Mouse (Mus musculus) erythroblast, embryonic 14.5 days (primary cell): ENCODE measurements around the gene Umad1. TPM values are rescaled to one million over a fixed set of nuclear protein-coding genes. Genes with fewer than 3 reads are reported as not detected.

Experiments used
- H3K27me3 ChIP-seq: 2 replicates; pipeline ENCODE4 v1.6.1; 2012; ENCODE audit warnings: inconsistent platforms; ENCODE audit not compliant: control insufficient read depth
- H3K36me3 ChIP-seq: 2 replicates; pipeline ENCODE4 v1.6.1; 2012; ENCODE audit warnings: mild to moderate bottlenecking, inconsistent platforms; ENCODE audit not compliant: control insufficient read depth
- H3K4me1 ChIP-seq: 2 replicates; pipeline ENCODE4 v1.6.1; 2012; ENCODE audit warnings: inconsistent platforms; ENCODE audit not compliant: control insufficient read depth
- H3K4me3 ChIP-seq: replicated peaks from 2 replicates; pipeline ENCODE3; 2012; ENCODE audit warnings: moderate library complexity, mild to moderate bottlenecking, inconsistent platforms
- H3K9me3 ChIP-seq: 2 replicates; pipeline ENCODE4 v1.6.1; 2012; ENCODE audit warnings: low read length, inconsistent platforms, mixed read lengths; ENCODE audit not compliant: control insufficient read depth
- GATA1 ChIP-seq: IDR thresholded peaks from 2 replicates; pipeline ENCODE4 v1.6.1; 2012; ENCODE audit warnings: low read length, inconsistent platforms, mixed read lengths
- TAL1 ChIP-seq: IDR thresholded peaks from 3 replicates; pipeline ENCODE4 v1.6.1; 2012; ENCODE audit warnings: low read length, inconsistent platforms, mixed read lengths
- polyA plus RNA-seq: library from polyadenylated mRNA; stranded (reverse); fragments of >175 nt; gene quantifications from 2 replicates; pipeline ENCODE4 v1.2.3, GENCODE M21; 2012

The Umad1 gene
- polyA plus RNA-seq, 1 experiment: 0.62 TPM

DNA sequence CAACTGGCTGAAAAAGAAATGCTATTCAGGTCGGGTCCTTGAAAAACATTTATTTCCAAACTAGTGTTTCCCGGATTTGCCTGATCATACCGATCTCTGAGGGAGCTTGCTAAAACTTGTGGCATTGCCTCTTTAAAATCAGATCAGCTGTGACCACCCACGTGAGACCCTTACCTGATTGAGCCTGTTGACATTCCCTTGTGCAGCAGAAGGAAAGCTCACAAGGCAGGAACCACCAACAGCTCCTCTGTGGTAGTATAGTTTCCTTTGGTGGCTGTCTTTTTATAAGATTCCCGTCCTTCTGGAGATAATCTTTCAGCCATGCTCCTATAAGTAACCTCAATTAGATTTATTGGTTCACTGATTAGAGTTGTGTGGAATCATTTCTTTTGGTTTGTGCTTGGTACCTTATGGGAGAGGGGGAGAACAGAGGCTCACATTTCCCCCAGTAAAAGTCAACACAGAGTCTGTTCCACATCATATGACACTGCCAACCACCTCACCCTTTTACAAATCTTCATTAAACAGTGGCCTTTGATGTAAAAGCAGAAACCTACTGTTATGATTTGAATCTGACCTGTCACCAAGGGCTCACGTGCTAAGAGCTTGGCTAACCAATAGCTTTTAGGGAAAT lies 238.3 kb downstream of the Umad1 start:
- no peaks in the 10 kb centered on the region for H3K36me3 ChIP-seq
- TF ChIP-seq TAL1 (no peak), GATA1 (no peak)

DNA sequence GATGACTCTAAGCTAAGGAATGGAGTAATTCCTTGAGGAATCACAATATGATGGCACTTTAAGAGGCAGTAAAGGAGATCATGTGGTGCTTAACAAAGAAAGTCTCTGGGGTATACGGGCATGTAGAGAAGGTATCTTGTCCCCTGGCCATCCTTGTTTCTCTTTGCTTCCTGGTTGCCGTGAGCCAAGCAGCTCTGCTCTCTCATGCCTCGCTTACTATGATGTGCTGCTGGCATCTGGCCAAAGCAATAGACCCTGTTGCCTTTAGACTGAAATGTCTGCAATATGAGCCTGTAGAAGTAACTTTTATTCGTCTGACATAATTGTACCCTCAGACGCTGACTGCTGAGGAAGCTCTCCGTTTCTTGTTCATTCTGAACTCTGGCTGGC lies 238.8 kb downstream of the Umad1 start:
- no peaks in the 10 kb centered on the region for H3K9me3 ChIP-seq
- H3K4me1 ChIP-seq: no peaks in the 10 kb centered on the region
- H3K36me3 ChIP-seq: no peaks in the 10 kb centered on the region
- H3K27me3 ChIP-seq: peaks cover 23% of the 10 kb centered on the region
- no peak overlapping the region for H3K4me3 ChIP-seq
- no peak for TF ChIP-seq GATA1
- no peak for TF ChIP-seq TAL1

More for the DNA sequence above, 238.3 kb downstream of the Umad1 start:
- H3K9me3 ChIP-seq: no peaks in the 10 kb centered on the region
- H3K27me3 ChIP-seq: peaks cover 18% of the 10 kb centered on the region
- H3K4me1 ChIP-seq: no peaks in the 10 kb centered on the region
- no peak overlapping the region for H3K4me3 ChIP-seq

DNA sequence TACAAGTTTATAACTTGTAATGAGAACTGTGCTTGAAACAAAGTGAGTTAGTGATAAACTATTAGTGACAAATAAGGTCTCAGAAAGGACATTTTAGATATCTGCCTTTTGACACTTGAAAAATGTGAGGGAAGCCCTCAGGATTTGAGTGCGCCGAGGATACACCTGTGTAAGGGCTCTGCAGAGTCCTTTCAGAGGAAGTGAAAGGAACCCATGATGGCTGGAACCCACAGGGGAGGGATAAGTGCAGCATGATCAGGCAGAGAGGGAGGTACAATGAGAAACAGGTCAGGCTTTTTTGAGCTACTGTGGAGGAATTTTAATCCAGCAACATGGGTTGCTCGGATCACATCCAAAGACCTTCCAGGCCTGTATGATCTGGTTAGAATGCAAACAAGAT lies 239.9 kb downstream of the Umad1 start:
- no peak overlapping the region for H3K4me3 ChIP-seq
- H3K4me1 ChIP-seq: no peaks in the 10 kb centered on the region
- H3K36me3 ChIP-seq: no peaks in the 10 kb centered on the region
- TF ChIP-seq TAL1: no peak
- no peak for TF ChIP-seq GATA1
- H3K9me3 ChIP-seq: no peaks in the 10 kb centered on the region
- peaks cover 23% of the 10 kb centered on the region for H3K27me3 ChIP-seq

DNA sequence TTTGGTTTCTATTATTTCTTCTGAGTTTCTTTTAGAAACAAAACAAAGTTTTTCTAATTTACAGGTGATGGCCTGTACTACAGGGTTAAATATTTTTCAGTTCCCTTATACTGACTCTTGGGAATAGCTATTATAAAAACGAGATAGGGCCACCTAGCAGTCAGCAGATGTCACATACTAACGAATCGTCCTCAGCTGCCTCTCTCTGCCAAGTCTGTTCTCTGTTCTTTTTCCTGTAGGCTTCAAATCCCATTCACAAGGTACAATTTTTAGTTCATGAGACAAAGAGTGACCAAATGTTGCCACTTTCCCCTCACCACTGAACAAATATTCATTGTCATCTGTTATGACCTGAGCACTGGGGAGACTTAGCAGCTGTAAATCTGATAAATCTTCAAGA lies 244.9 kb downstream of the Umad1 start:
- Histone ChIP-seq H3K4me3 (no peak overlapping the region), H3K36me3 (no peaks in the 10 kb centered on the region), H3K4me1 (peaks cover 17% of the 10 kb centered on the region), H3K9me3 (no peaks in the 10 kb centered on the region), H3K27me3 (peaks cover 15% of the 10 kb centered on the region)
- TF ChIP-seq GATA1 (no peak), TAL1 (no peak)

DNA sequence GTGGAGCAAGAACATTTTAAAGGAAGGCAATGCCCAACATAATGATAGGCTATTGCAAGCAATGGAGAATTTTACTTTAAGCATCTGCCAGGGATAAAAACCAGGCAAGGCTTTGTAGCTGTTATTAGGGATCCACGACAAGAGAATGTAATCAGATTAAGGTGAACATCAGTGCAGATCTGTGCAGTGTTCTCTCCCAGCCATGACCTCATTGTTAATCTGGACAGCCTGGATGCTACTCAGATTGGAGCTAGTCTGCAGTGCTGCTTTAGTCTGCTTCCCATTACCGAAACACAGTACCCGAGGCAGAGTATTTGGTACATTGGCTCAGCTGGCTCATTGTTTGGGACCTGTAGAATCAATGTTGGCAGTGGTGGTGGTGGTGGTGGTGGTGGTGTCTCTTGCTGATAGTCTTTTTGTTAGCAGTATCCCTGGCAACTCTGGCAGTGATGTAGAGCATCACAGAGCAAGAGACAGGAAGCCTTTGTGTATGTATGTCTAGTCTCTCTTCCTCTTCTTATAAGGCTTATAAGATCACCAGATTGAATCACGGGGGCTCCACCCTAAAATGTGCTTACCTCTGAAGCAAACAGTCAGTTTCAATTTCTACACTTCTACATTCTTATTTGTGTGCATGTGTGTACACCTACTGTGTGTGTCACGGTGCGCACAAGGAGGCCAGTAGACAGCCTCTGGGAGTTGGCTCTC lies 245.6 kb downstream of the Umad1 start:
- TF ChIP-seq GATA1 (no peak), TAL1 (no peak)
- Histone ChIP-seq H3K4me3 (no peak overlapping the region), H3K27me3 (peaks cover 15% of the 10 kb centered on the region), H3K9me3 (no peaks in the 10 kb centered on the region), H3K4me1 (peaks cover 17% of the 10 kb centered on the region), H3K36me3 (no peaks in the 10 kb centered on the region)

DNA sequence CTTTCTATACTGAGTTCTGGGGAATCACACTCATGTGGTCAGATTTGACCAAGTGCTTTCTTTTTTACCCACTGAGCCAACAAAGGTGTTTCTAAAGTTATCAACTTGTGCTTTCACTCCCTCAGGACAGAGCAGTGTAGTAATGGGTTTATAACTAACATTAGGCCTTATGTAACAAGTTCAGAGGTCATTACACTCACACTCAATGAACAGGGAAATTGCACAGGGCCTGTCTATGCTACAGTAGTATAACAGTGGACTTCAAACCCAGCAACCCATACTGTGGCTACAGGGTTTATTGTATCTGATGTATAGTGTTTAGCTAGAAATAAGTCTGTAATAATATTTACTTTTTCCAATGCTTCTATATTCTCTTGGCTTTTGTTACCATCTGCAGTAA lies 247.5 kb downstream of the Umad1 start:
- TF ChIP-seq TAL1 (no peak), GATA1 (no peak)

More for the DNA sequence above, 247.5 kb downstream of the Umad1 start:
- peaks cover 4% of the 10 kb centered on the region for H3K36me3 ChIP-seq
- no peaks in the 10 kb centered on the region for H3K9me3 ChIP-seq
- H3K27me3 ChIP-seq: peaks cover 24% of the 10 kb centered on the region
- peaks cover 33% of the 10 kb centered on the region for H3K4me1 ChIP-seq
- no peak overlapping the region for H3K4me3 ChIP-seq

Other genes starting within 250 kb of the Umad1 start
- gene Col28a1, start 66.7 kb upstream of the Umad1 start, polyA plus RNA-seq: not detected in 2 replicates
- gene Mios, start 50.1 kb upstream of the Umad1 start, polyA plus RNA-seq: 0.17 and 0.38 TPM in 2 replicates
- 0.57 and 0.87 TPM in 2 replicates for gene Rpa3, start 115 bp upstream of the Umad1 start, polyA plus RNA-seq
- gene Gm45062, start 162 bp downstream of the Umad1 start, polyA plus RNA-seq: not detected in 2 replicates